ENCODE assay signal across 21 mouse cellular contexts in the genomic region with DNA sequence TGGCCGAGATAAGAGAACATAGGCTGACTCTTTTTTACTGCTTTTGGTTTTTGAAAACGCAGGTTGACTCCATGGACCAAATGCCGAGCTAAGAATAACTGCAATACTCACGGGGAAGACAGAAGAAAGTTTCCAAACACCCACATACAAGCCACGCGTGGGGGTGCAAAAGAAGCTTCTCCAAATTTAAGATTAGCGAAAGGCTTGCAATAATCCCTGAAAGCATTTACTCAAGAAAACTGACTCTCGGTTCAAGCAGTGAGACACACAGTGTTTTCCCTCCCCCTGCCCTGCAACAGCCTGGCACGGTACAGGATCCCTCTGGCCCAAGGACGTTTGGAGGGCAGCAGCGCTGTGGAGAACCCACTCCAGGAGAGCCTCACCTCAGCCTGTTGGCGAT.
DNase-seq lines count a peak whose midpoint lies in the region; ATAC-seq and TF ChIP-seq lines count a peak whose summit lies in the region.
"Had no signal": no experiment of that assay in that cellular context is flagged by ENCODE, and none has a peak within 500 bp of the region (broad histone marks: within the 10 kb centered on the region; RNA-seq: fewer than 3 reads in every experiment).

No protein-coding gene starts in this region.

- H3K4me2 ChIP-seq in hindbrain, embryonic 13.5 days = no peak overlapping the region
- H3K4me2 ChIP-seq in midbrain, embryonic 14.5 days (ENCODE audit: low read length) = no peak overlapping the region
- no peak overlapping the region for H3K4me2 ChIP-seq in hindbrain, embryonic 16.5 days (ENCODE audit: low read length)
- H3K4me2 ChIP-seq: forebrain, embryonic 13.5 days; heart, embryonic 15.5 days; kidney, embryonic 15.5 days; limb, embryonic 13.5 days; midbrain, embryonic 13.5 days; neural tube, embryonic 15.5 days had no signal

- no peak for TF ChIP-seq POLR2A in cortical plate, adult 2 months (IDR thresholded peaks at IDR 0.05; ENCODE audit: extremely low read depth, insufficient read depth, low read length)

- H3K36me3 ChIP-seq in hindbrain, embryonic 13.5 days = no peaks in the 10 kb centered on the region
- H3K36me3 ChIP-seq in midbrain, embryonic 14.5 days (ENCODE audit: control insufficient read depth, insufficient read depth, low read length) = no peaks in the 10 kb centered on the region
- no peaks in the 10 kb centered on the region for H3K36me3 ChIP-seq in hindbrain, embryonic 16.5 days (ENCODE audit: control insufficient read depth, insufficient read depth, low read length)
- H3K36me3 ChIP-seq: heart, embryonic 15.5 days; kidney, embryonic 15.5 days; limb, embryonic 13.5 days; midbrain, embryonic 13.5 days; neural tube, embryonic 15.5 days had no signal

- WGBS in hindbrain, embryonic 13.5 days = 92% methylated on average over 12 of the region's 12 CpGs
- WGBS in midbrain, embryonic 14.5 days = 90% methylated on average over 12 of the region's 12 CpGs
- WGBS in hindbrain, embryonic 16.5 days = 87% methylated on average over 12 of the region's 12 CpGs

- no peak for TF ChIP-seq CTCF in cortical plate, adult 2 months (IDR thresholded peaks at IDR 0.05; ENCODE audit: extremely low read depth, insufficient read depth, low read length)

- H3K9ac ChIP-seq in hindbrain, embryonic 13.5 days = no peak overlapping the region
- H3K9ac ChIP-seq in midbrain, embryonic 14.5 days (replicated peaks; ENCODE audit: low read length) = no peak overlapping the region
- H3K9ac ChIP-seq in hindbrain, embryonic 16.5 days (ENCODE audit: low read depth, low read length) = no peak overlapping the region
- H3K9ac ChIP-seq: forebrain, embryonic 13.5 days; heart, embryonic 15.5 days; kidney, embryonic 15.5 days; limb, embryonic 13.5 days; liver, embryonic 14.5 days; midbrain, embryonic 13.5 days; neural tube, embryonic 15.5 days had no signal

- peaks cover 11% of the 10 kb centered on the region for H3K9me3 ChIP-seq in hindbrain, embryonic 13.5 days
- peaks cover 10% of the 10 kb centered on the region; the same call in 1 of the 2 replicates for H3K9me3 ChIP-seq in midbrain, embryonic 14.5 days (ENCODE audit: control insufficient read depth, low read length)
- H3K9me3 ChIP-seq in hindbrain, embryonic 16.5 days (ENCODE audit: control insufficient read depth, low read length) = 0 out of 2 replicates have a peak, but pooled peaks cover 3% of the 10 kb centered on the region
- H3K9me3 ChIP-seq: forebrain, embryonic 13.5 days; heart, embryonic 15.5 days; kidney, embryonic 15.5 days; midbrain, embryonic 13.5 days; neural tube, embryonic 15.5 days had no signal

- H3K4me3 ChIP-seq in cortical plate, adult 2 months (ENCODE audit: insufficient read depth, low read length) = no peak overlapping the region
- H3K4me3 ChIP-seq in hindbrain, embryonic 13.5 days = no peak overlapping the region
- no peak overlapping the region for H3K4me3 ChIP-seq in midbrain, embryonic 14.5 days (replicated peaks; ENCODE audit: low read depth, low read length)
- H3K4me3 ChIP-seq in hindbrain, embryonic 16.5 days (ENCODE audit: low read length) = no peak overlapping the region
- H3K4me3 ChIP-seq: forebrain, embryonic 13.5 days; gastrocnemius, adult 2 months; heart, embryonic 15.5 days; kidney, embryonic 15.5 days; limb, embryonic 13.5 days; midbrain, embryonic 13.5 days; myocyte; neural tube, embryonic 15.5 days had no signal

- no peak for ATAC-seq in hindbrain, embryonic 13.5 days (ENCODE audit: low FRiP score)
- ATAC-seq in midbrain, embryonic 14.5 days (ENCODE audit: low FRiP score, low TSS enrichment) = no peak
- ATAC-seq in hindbrain, embryonic 16.5 days = no peak
- ATAC-seq: forebrain, embryonic 13.5 days; midbrain, embryonic 13.5 days had no signal

- H3K27me3 ChIP-seq in hindbrain, embryonic 13.5 days = no peaks in the 10 kb centered on the region
- no peaks in the 10 kb centered on the region for H3K27me3 ChIP-seq in midbrain, embryonic 14.5 days (ENCODE audit: control insufficient read depth, insufficient read depth, low read length)
- peaks cover 2% of the 10 kb centered on the region; the same call in 1 of the 2 replicates for H3K27me3 ChIP-seq in hindbrain, embryonic 16.5 days (replicated peaks; ENCODE audit: control insufficient read depth, insufficient read depth, low read length)
- H3K27me3 ChIP-seq: forebrain, embryonic 13.5 days; heart, embryonic 15.5 days; limb, embryonic 13.5 days; midbrain, embryonic 13.5 days; neural tube, embryonic 15.5 days had no signal

- peak overlapping the region; percentile 87 for H3K27ac ChIP-seq in cortical plate, adult 2 months (ENCODE audit: insufficient read depth, low read length)
- H3K27ac ChIP-seq in hindbrain, embryonic 13.5 days = no peak overlapping the region
- H3K27ac ChIP-seq in midbrain, embryonic 14.5 days (replicated peaks; ENCODE audit: low read depth, low read length) = no peak overlapping the region
- H3K27ac ChIP-seq in hindbrain, embryonic 16.5 days (ENCODE audit: low read depth, low read length) = no peak overlapping the region
- H3K27ac ChIP-seq: forebrain, embryonic 13.5 days; heart, embryonic 15.5 days; kidney, embryonic 15.5 days; limb, embryonic 13.5 days; liver, embryonic 14.5 days; midbrain, embryonic 13.5 days; neural tube, embryonic 15.5 days had no signal

- peaks cover 10% of the 10 kb centered on the region for H3K4me1 ChIP-seq in cortical plate, adult 2 months (ENCODE audit: control insufficient read depth, insufficient read depth, low read length)
- peaks cover 4% of the 10 kb centered on the region; the same call in 1 of the 2 replicates for H3K4me1 ChIP-seq in hindbrain, embryonic 13.5 days (replicated peaks)
- no peaks in the 10 kb centered on the region for H3K4me1 ChIP-seq in midbrain, embryonic 14.5 days (ENCODE audit: control insufficient read depth, insufficient read depth, low read length)
- H3K4me1 ChIP-seq in hindbrain, embryonic 16.5 days (ENCODE audit: control insufficient read depth, insufficient read depth, low read depth, low read length) = no peaks in the 10 kb centered on the region
- H3K4me1 ChIP-seq: forebrain, embryonic 13.5 days; midbrain, embryonic 13.5 days had no signal

- peak; percentile 34 for DNase-seq in adrenal gland, postnatal 14 days
- no peak for DNase-seq in adrenal gland, postnatal 4 days (ENCODE audit: low spot score in 2 of 2)
- peak; percentile 70 to 80 for DNase-seq in left cerebral cortex, adult 18-20 months (ENCODE audit: low spot score in 2 of 2)
- DNase-seq in right cerebral cortex, postnatal 10 days (ENCODE audit: low spot score in 2 of 2) = peak; percentile 57 to 67
- no peak for DNase-seq in midbrain, embryonic 14.5 days
- DNase-seq: cerebellum, adult 9-11 months; gastrocnemius, adult 2 months; heart, adult 18-20 months; retina, postnatal 1 day; thymus, postnatal 4 days had no signal

Comparison
In these comparisons a context has a peak if more than half of its experiments do, and no peak if none do; other contexts are left out.
1. DNase-seq: peak in adrenal gland, postnatal 14 days (single experiment), left cerebral cortex, adult 18-20 months (2 of 2) and right cerebral cortex, postnatal 10 days (2 of 2); none in adrenal gland, postnatal 4 days (0 of 2) and midbrain, embryonic 14.5 days (single experiment).